15 mouse cellular contexts compared by ENCODE assay signal in the genomic region with DNA sequence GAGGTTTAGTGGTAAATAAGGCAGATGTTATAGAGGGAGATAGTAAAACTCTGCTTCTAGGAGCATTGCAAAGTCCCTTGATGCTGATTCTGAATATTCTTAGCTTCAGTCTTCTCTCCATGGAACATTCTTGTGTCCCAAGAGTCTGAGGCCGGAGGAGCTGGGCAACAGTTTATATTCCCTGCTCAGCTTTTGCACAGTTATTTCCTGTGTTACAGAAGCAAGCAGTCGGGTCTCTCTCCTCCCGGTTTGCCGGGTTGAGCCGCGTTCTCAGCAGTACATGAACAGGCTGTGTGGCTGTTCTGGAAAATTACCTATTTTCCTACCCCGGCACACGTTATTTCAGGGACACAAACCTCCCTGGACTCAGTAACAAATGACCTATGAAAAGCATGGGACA. TPM values are rescaled to one million over a fixed set of nuclear protein-coding genes. Genes with fewer than 3 reads are reported as not detected.
DNase-seq lines count a peak whose midpoint lies in the region; ATAC-seq and TF ChIP-seq lines count a peak whose summit lies in the region.
"Had no signal": no experiment of that assay in that cellular context is flagged by ENCODE, and none has a peak within 500 bp of the region (broad histone marks: within the 10 kb centered on the region; RNA-seq: fewer than 3 reads in every experiment).

No protein-coding gene starts in this region.

- intact Hi-C loops in heart, postnatal 14 days (cut with DNase I), result no loop called here

- H3K4me2 ChIP-seq in heart, embryonic 15.5 days, result peak overlapping the region; percentile 45
- H3K4me2 ChIP-seq in liver, postnatal 0 days (ENCODE audit: low read depth, low read length), result peak overlapping the region; percentile 53
- H3K4me2 ChIP-seq in liver, embryonic 12.5 days, result no peak overlapping the region
- no peak overlapping the region for H3K4me2 ChIP-seq in midbrain, postnatal 0 days (ENCODE audit: low read depth, low read length, poor library complexity, severe bottlenecking)
- H3K4me2 ChIP-seq: forebrain, embryonic 15.5 days; midbrain, embryonic 13.5 days had no signal

- no peaks in the 10 kb centered on the region for H3K9me3 ChIP-seq in heart, embryonic 15.5 days (replicated peaks)
- H3K9me3 ChIP-seq in heart, embryonic 10.5 days, result no peaks in the 10 kb centered on the region
- H3K9me3 ChIP-seq in liver, postnatal 0 days (ENCODE audit: low read length), result no peaks in the 10 kb centered on the region
- no peaks in the 10 kb centered on the region for H3K9me3 ChIP-seq in liver, embryonic 12.5 days (replicated peaks)
- H3K9me3 ChIP-seq in midbrain, postnatal 0 days (ENCODE audit: low read length), result no peaks in the 10 kb centered on the region
- H3K9me3 ChIP-seq: forebrain, embryonic 15.5 days; liver, embryonic 13.5 days; midbrain, embryonic 13.5 days; neural tube, embryonic 13.5 days had no signal

- ATAC-seq in heart, embryonic 15.5 days (replicated peaks; ENCODE audit: insufficient number of reproducible peaks, insufficient read depth, low FRiP score, low read depth), result no peak
- no peak for ATAC-seq in liver, postnatal 0 days
- no peak for ATAC-seq in liver, embryonic 12.5 days
- no peak for ATAC-seq in midbrain, postnatal 0 days (ENCODE audit: low FRiP score)
- ATAC-seq: activated CD4-positive, CD25-positive, alpha-beta regulatory T cell, adult 4 months; forebrain, embryonic 15.5 days; midbrain, embryonic 13.5 days had no signal

- 60% methylated on average over 8 of the region's 8 CpGs for WGBS in heart, embryonic 15.5 days
- 71% methylated on average over 8 of the region's 8 CpGs for WGBS in heart, embryonic 10.5 days
- WGBS in liver, postnatal 0 days (ENCODE audit: insufficient replicate concordance), result 40% methylated on average over 8 of the region's 8 CpGs
- 67% methylated on average over 8 of the region's 8 CpGs for WGBS in liver, embryonic 12.5 days (ENCODE audit: insufficient replicate concordance)
- WGBS in macrophage (ENCODE audit: missing documents), result 0% methylated on average over 8 of the region's 8 CpGs
- 81% methylated on average over 8 of the region's 8 CpGs for WGBS in midbrain, postnatal 0 days

- no peak for TF ChIP-seq CTCF in liver, postnatal 0 days (IDR thresholded peaks at IDR 0.05; ENCODE audit: low read depth)
- TF ChIP-seq CTCF in midbrain, postnatal 0 days (IDR thresholded peaks at IDR 0.05), result no peak

- TF ChIP-seq EP300 in liver, postnatal 0 days (IDR thresholded peaks at IDR 0.05; ENCODE audit: low read depth), result no peak

- no peaks in the 10 kb centered on the region for H3K79me2 ChIP-seq in macrophage (ENCODE audit: inconsistent target)

- no peak overlapping the region for H3K4me3 ChIP-seq in heart, embryonic 15.5 days
- H3K4me3 ChIP-seq in heart, embryonic 10.5 days, result no peak overlapping the region
- H3K4me3 ChIP-seq in liver, postnatal 0 days (ENCODE audit: low read depth, low read length), result no peak overlapping the region
- no peak overlapping the region for H3K4me3 ChIP-seq in liver, embryonic 12.5 days
- peak overlapping the region; percentile 25 for H3K4me3 ChIP-seq in macrophage (ENCODE audit: inconsistent target)
- no peak overlapping the region for H3K4me3 ChIP-seq in midbrain, postnatal 0 days (ENCODE audit: low read depth, low read length)
- H3K4me3 ChIP-seq: forebrain, embryonic 15.5 days; liver, embryonic 13.5 days; midbrain, embryonic 13.5 days; neural tube, embryonic 13.5 days had no signal

- no peak for DNase-seq in heart, embryonic 10.5 days (ENCODE audit: low spot score)
- DNase-seq in liver, postnatal 0 days, result no peak
- DNase-seq in heart, postnatal 14 days, result peak; percentile 4 to 14
- no peak for DNase-seq in midbrain, postnatal 0 days (ENCODE audit: low spot score)
- no peak for DNase-seq in adrenal gland, adult (ENCODE audit: inconsistent age in 2 of 2, low spot score in 1 of 2)
- DNase-seq: cerebellum, adult 9-11 months; gastrocnemius, postnatal 14 days; liver, embryonic 13.5 days had no signal

- peaks cover 9% of the 10 kb centered on the region for H3K4me1 ChIP-seq in heart, embryonic 15.5 days (replicated peaks)
- H3K4me1 ChIP-seq in heart, embryonic 10.5 days, result no peaks in the 10 kb centered on the region
- no peaks in the 10 kb centered on the region for H3K4me1 ChIP-seq in liver, postnatal 0 days (ENCODE audit: insufficient read depth)
- no peaks in the 10 kb centered on the region for H3K4me1 ChIP-seq in liver, embryonic 12.5 days
- no peaks in the 10 kb centered on the region for H3K4me1 ChIP-seq in midbrain, postnatal 0 days (ENCODE audit: insufficient read depth, low read length)
- H3K4me1 ChIP-seq: liver, embryonic 13.5 days; midbrain, embryonic 13.5 days had no signal

- H3K36me3 ChIP-seq in heart, embryonic 15.5 days, result no peaks in the 10 kb centered on the region
- no peaks in the 10 kb centered on the region for H3K36me3 ChIP-seq in heart, embryonic 10.5 days
- no peaks in the 10 kb centered on the region for H3K36me3 ChIP-seq in liver, postnatal 0 days (replicated peaks; ENCODE audit: insufficient read depth, low read length)
- H3K36me3 ChIP-seq in liver, embryonic 12.5 days, result no peaks in the 10 kb centered on the region
- H3K36me3 ChIP-seq in macrophage (ENCODE audit: inconsistent target), result no peaks in the 10 kb centered on the region
- H3K36me3 ChIP-seq in midbrain, postnatal 0 days (ENCODE audit: insufficient read depth, low read length), result no peaks in the 10 kb centered on the region
- H3K36me3 ChIP-seq: forebrain, embryonic 15.5 days; liver, embryonic 13.5 days; midbrain, embryonic 13.5 days; neural tube, embryonic 13.5 days had no signal

- no peak overlapping the region for H3K9ac ChIP-seq in heart, embryonic 15.5 days
- H3K9ac ChIP-seq in liver, postnatal 0 days (replicated peaks), result no peak overlapping the region
- H3K9ac ChIP-seq in liver, embryonic 12.5 days, result no peak overlapping the region
- no peak overlapping the region for H3K9ac ChIP-seq in midbrain, postnatal 0 days (replicated peaks; ENCODE audit: low read length, poor library complexity, severe bottlenecking)
- H3K9ac ChIP-seq: forebrain, embryonic 15.5 days; liver, embryonic 13.5 days; midbrain, embryonic 13.5 days; neural tube, embryonic 13.5 days had no signal

- no peaks in the 10 kb centered on the region for H3K27me3 ChIP-seq in heart, embryonic 15.5 days
- no peaks in the 10 kb centered on the region for H3K27me3 ChIP-seq in heart, embryonic 10.5 days (ENCODE audit: insufficient read depth, poor library complexity, severe bottlenecking)
- H3K27me3 ChIP-seq in liver, postnatal 0 days (ENCODE audit: insufficient read depth, low read length), result no peaks in the 10 kb centered on the region
- H3K27me3 ChIP-seq in liver, embryonic 12.5 days (replicated peaks), result no peaks in the 10 kb centered on the region
- H3K27me3 ChIP-seq in midbrain, postnatal 0 days (ENCODE audit: insufficient read depth, low read length), result no peaks in the 10 kb centered on the region
- H3K27me3 ChIP-seq: forebrain, embryonic 15.5 days; liver, embryonic 13.5 days; midbrain, embryonic 13.5 days; neural tube, embryonic 13.5 days had no signal

- H3K27ac ChIP-seq in heart, embryonic 15.5 days, result peak overlapping the region; percentile 49
- H3K27ac ChIP-seq in heart, embryonic 10.5 days, result no peak overlapping the region
- no peak overlapping the region for H3K27ac ChIP-seq in liver, postnatal 0 days (ENCODE audit: low read depth)
- H3K27ac ChIP-seq in liver, embryonic 12.5 days, result no peak overlapping the region
- peak overlapping the region; percentile 32; the same call in 1 of the 2 replicates for H3K27ac ChIP-seq in macrophage
- no peak overlapping the region for H3K27ac ChIP-seq in midbrain, postnatal 0 days (ENCODE audit: low read depth, low read length)
- H3K27ac ChIP-seq: forebrain, embryonic 15.5 days; liver, embryonic 13.5 days; midbrain, embryonic 13.5 days; neural tube, embryonic 13.5 days had no signal

RNA-seq across cellular contexts. Expression of a gene that starts 48.0 kb away (rescaled TPM):
- 23.8 and 25.7 TPM in 2 replicates for polyA plus RNA-seq in heart, embryonic 15.5 days (2015; fragmentation: Nextera tagmentation; extraction: Ambion mirVana)
- 24.9 and 30.1 TPM in 2 replicates for polyA plus RNA-seq in heart, embryonic 10.5 days (2016; fragmentation: Nextera tagmentation; extraction: Ambion mirVana)
- polyA plus RNA-seq in liver, postnatal 0 days (2015; fragmentation: Nextera tagmentation; extraction: Ambion mirVana), result 5.4 and 6.1 TPM in 2 replicates
- polyA plus RNA-seq in liver, embryonic 12.5 days (2016; fragmentation: Nextera tagmentation; extraction: Ambion mirVana), result 17.1 and 19.4 TPM in 2 replicates
- 10 to 100 TPM; 36.9 to 46.8 TPM for total RNA-seq in heart, postnatal 14 days (2021)
- total RNA-seq in macrophage (2018; cell fraction: chromatin; rRNA removed), result 10 to 100 TPM in 10 of 26 experiments, 1 to 10 TPM in 16; 1.2 to 24.0 (median 6.9) TPM
- 1 to 10 TPM in 13 of 26 experiments, under 1 TPM in 13; 0.27 to 2.6 (median 1.0) TPM for total RNA-seq in macrophage (2018; cell fraction: cytosol; rRNA removed)
- total RNA-seq in macrophage (2018; cell fraction: nucleus; rRNA removed), result 10 to 100 TPM in 13 of 26 experiments, 1 to 10 TPM in 13; 1.4 to 32.4 (median 8.4) TPM
- 0.80 to 1.2 TPM (median 0.82 TPM) in 3 replicates for polyA plus RNA-seq in macrophage (2018)
- 103 and 105 TPM in 2 replicates for total RNA-seq in midbrain, postnatal 0 days (2014; rRNA removed)
- polyA plus RNA-seq in midbrain, postnatal 0 days (2015; fragmentation: Nextera tagmentation; extraction: Ambion mirVana), result 16.0 and 19.0 TPM in 2 replicates

Comparison
In these comparisons a context has a peak if more than half of its experiments do, and no peak if none do; other contexts are left out.
1. H3K27ac ChIP-seq: peak in heart, embryonic 15.5 days (single experiment) and macrophage (single experiment); none in heart, embryonic 10.5 days (single experiment), liver, postnatal 0 days (single experiment), liver, embryonic 12.5 days (single experiment) and midbrain, postnatal 0 days (single experiment).
2. H3K4me2 ChIP-seq: peak in heart, embryonic 15.5 days (single experiment) and liver, postnatal 0 days (single experiment); none in liver, embryonic 12.5 days (single experiment) and midbrain, postnatal 0 days (single experiment).
3. DNase-seq: peak in heart, postnatal 14 days (2 of 2); none in heart, embryonic 10.5 days (single experiment), liver, postnatal 0 days (single experiment), midbrain, postnatal 0 days (single experiment) and adrenal gland, adult (0 of 2).